Mouse (Mus musculus): Measurements from ENCODE around the gene Ilk. TPM values are rescaled to one million over a fixed set of nuclear protein-coding genes. Genes with fewer than 3 reads are reported as not detected.
A peak's percentile ranks its signal among the peaks of the same experiment; 100 is the strongest.

Ilk gene
- polyA plus RNA-seq, 1 experiment from 2014 or later = 182 TPM

DNA sequence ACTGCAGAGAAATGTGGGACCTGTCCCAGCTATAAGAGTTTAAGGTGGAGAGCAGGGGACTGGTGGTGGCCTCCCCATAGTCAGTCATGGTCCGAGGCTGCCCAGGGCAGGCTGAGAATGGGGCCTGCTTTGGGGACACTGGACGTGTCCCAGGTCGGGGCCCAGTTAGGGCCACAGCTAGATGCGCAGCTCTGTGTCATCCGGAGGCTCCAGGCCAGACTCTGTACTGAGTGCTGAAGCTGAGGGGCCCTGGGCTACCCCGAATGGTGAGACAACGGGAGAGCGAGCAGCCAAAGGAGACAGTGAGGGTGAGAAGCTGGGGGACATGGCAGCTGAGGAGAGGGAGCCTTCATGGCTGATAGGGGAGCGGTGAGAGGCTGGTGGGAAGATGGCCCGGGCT lies 16.9 kb downstream of the Ilk start:
- H3K27me3 ChIP-seq (ENCODE audit: control insufficient read depth, insufficient read depth, low read length) = no peaks in the 10 kb centered on the region
- 88% methylated on average over 10 of the region's 10 CpGs for WGBS
- H3K36me3 ChIP-seq (ENCODE audit: control insufficient read depth, insufficient read depth, low read length) = peaks cover 60% of the 10 kb centered on the region
- no peak overlapping the region for H3K9ac ChIP-seq (replicated peaks; ENCODE audit: low read depth, low read length)
- no peak overlapping the region; the same call in 1 of the 2 replicates for H3K27ac ChIP-seq (ENCODE audit: low read depth, low read length)
- H3K4me1 ChIP-seq (ENCODE audit: control insufficient read depth, insufficient read depth, low read length) = 0 out of 2 replicates have a peak, but pooled peaks cover 12% of the 10 kb centered on the region
- no peak overlapping the region for H3K4me3 ChIP-seq (ENCODE audit: low read depth, low read length)
- H3K4me2 ChIP-seq (ENCODE audit: low read depth, low read length) = no peak overlapping the region
- no peaks in the 10 kb centered on the region for H3K9me3 ChIP-seq (ENCODE audit: control insufficient read depth, low read length)
- ATAC-seq (ENCODE audit: low read depth) = no peak; the same call in 1 of the 2 replicates

DNA sequence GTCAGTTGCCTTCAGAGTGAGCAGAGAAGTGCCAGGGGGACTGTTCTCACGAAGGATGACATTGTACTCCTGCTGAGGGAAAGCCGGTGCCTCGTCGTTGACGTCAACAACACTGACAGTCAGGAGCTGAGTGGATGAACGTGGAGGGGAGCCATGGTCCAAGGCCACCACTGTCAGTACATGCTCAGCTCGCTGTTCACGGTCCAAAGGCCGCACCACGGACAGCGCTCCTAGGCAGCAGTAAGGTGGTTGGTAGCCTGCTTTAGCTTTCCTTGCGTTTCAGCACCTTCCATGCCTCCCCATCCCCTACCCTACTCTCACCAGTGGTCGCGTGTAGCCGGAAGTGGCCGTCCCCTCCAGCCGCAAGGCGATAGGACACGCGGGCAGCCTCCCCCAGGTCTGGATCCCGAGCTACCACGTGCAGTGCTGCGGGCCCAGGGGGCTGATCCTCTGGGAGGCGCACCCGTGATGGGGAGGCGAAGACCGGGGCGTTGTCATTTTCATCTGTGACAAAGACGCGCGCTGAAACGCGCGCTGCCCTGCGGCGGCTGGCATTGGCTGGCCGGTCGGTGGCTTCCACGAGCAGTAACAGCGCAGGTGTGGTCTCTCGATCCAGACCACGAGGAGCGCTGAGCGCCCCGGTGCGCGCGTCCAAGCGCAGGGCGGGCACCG lies 25.6 kb downstream of the Ilk start:
- Histone ChIP-seq H3K4me3 (ENCODE audit: low read depth, low read length) (no peak overlapping the region), H3K27me3 (ENCODE audit: control insufficient read depth, insufficient read depth, low read length) (no peaks in the 10 kb centered on the region), H3K9ac (replicated peaks; ENCODE audit: low read depth, low read length) (no peak overlapping the region), H3K36me3 (ENCODE audit: control insufficient read depth, insufficient read depth, low read length) (peaks cover 85% of the 10 kb centered on the region), H3K4me2 (ENCODE audit: low read depth, low read length) (no peak overlapping the region), H3K4me1 (ENCODE audit: control insufficient read depth, insufficient read depth, low read length) (no peaks in the 10 kb centered on the region), H3K27ac (ENCODE audit: low read depth, low read length) (no peak overlapping the region), H3K9me3 (ENCODE audit: control insufficient read depth, low read length) (no peaks in the 10 kb centered on the region)
- WGBS = 22% methylated on average over 51 of the region's 51 CpGs
- no peak for ATAC-seq (ENCODE audit: low read depth)

DNA sequence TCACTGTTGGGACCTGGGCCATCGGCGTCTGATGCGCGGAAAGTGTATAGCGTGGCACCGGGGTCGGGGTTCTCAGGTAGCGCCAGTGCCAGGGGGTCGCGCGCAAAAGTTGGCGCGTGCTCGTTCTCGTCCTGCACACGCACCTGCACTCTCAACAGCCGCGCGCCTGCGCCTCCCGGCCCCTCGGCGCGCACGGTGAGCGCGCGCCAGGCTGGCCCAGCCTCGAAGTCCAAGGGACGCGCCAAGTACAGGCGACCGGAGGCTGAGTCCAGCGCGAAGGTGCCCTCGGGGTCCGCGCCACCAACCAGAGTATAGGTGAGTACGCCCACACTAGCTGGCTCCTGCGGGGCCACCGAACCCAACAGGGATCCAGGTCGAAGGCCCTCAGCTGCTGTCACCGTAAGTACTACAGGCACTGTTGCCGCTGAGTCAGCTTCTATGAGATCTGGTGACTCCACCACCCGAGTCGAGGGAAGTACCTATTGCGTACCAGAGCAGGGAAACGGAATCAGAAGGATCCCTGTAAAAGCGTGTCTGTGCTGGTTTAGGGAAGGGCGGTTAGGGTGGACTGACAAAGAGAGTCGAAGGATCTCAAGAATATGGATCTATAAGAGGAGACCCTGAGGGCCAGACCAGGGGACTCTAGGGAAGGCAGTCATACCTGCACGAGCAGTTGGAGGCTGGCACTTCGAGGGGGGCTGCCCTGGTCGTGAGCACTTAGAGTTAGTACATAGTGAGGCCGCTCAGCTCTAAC lies 26.3 kb downstream of the Ilk start:
- no peak overlapping the region for H3K27ac ChIP-seq (ENCODE audit: low read depth, low read length)
- no peak overlapping the region for H3K4me2 ChIP-seq (ENCODE audit: low read depth, low read length)
- peaks cover 85% of the 10 kb centered on the region for H3K36me3 ChIP-seq (ENCODE audit: control insufficient read depth, insufficient read depth, low read length)
- H3K4me3 ChIP-seq (ENCODE audit: low read depth, low read length) = no peak overlapping the region
- ATAC-seq (ENCODE audit: low read depth) = peak; percentile 9; the same call in 1 of the 2 replicates
- H3K9me3 ChIP-seq (ENCODE audit: control insufficient read depth, low read length) = no peaks in the 10 kb centered on the region
- H3K27me3 ChIP-seq (ENCODE audit: control insufficient read depth, insufficient read depth, low read length) = no peaks in the 10 kb centered on the region
- no peak overlapping the region for H3K9ac ChIP-seq (replicated peaks; ENCODE audit: low read depth, low read length)
- peaks cover 3% of the 10 kb centered on the region for H3K4me1 ChIP-seq (ENCODE audit: control insufficient read depth, insufficient read depth, low read length)
- WGBS = 19% methylated on average over 55 of the region's 55 CpGs

DNA sequence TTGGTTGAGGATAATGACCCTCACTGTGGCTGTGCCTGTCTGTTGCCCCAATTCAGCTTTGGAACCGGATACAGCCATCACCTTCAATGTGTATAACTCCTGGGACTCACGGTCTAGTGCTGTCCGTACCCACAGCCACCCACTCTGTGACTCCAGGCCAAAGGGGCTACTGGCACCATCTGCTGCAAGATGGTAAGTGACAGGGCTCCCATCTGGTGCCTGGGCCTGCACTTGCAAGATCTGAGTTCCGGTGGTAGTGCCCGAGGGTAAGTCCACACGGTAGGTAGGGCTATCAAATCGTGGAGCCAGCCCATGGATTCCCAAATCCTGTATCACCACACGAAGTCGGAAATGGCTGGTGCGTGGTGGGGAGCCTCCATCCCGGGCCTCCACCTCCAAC lies 27.9 kb downstream of the Ilk start:
- H3K9ac ChIP-seq (replicated peaks; ENCODE audit: low read depth, low read length) = no peak overlapping the region
- peaks cover 76% of the 10 kb centered on the region for H3K36me3 ChIP-seq (ENCODE audit: control insufficient read depth, insufficient read depth, low read length)
- ATAC-seq (ENCODE audit: low read depth) = no peak
- H3K4me2 ChIP-seq (ENCODE audit: low read depth, low read length) = no peak overlapping the region
- no peaks in the 10 kb centered on the region for H3K9me3 ChIP-seq (ENCODE audit: control insufficient read depth, low read length)
- H3K4me3 ChIP-seq (ENCODE audit: low read depth, low read length) = no peak overlapping the region
- no peak overlapping the region for H3K27ac ChIP-seq (ENCODE audit: low read depth, low read length)
- WGBS = 84% methylated on average over 11 of the region's 11 CpGs
- H3K27me3 ChIP-seq (ENCODE audit: control insufficient read depth, insufficient read depth, low read length) = no peaks in the 10 kb centered on the region
- peaks cover 11% of the 10 kb centered on the region for H3K4me1 ChIP-seq (ENCODE audit: control insufficient read depth, insufficient read depth, low read length)

DNA sequence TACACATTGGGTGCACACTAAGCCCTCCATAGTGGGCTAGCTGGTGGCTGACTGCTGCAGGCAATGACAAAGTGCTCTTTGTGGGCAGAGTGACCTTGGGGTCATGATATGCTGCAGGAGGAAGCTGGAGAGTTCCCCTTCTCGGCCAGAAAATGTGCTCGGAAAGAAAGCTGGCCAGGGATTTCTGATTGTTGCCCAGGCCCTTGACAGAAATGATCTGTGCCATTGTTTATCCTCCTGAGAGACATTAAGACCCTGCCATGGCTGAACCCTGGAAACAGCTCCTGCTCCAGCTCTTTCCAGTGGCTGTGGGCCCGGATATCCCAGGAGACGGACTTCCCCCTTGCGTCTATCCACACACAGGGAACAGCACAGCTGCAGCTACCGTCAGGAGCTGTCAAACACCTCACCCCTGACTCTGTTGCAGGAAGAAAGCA lies 31.4 kb downstream of the Ilk start:
- 16% methylated on average over 6 of the region's 6 CpGs for WGBS
- Histone ChIP-seq H3K4me3 (ENCODE audit: low read depth, low read length) (no peak overlapping the region), H3K9ac (replicated peaks; ENCODE audit: low read depth, low read length) (no peak overlapping the region), H3K9me3 (ENCODE audit: control insufficient read depth, low read length) (no peaks in the 10 kb centered on the region), H3K27me3 (ENCODE audit: control insufficient read depth, insufficient read depth, low read length) (no peaks in the 10 kb centered on the region), H3K4me1 (ENCODE audit: control insufficient read depth, insufficient read depth, low read length) (peaks cover 19% of the 10 kb centered on the region), H3K27ac (ENCODE audit: low read depth, low read length) (peak overlapping the region; percentile 40), H3K4me2 (ENCODE audit: low read depth, low read length) (no peak overlapping the region), H3K36me3 (ENCODE audit: control insufficient read depth, insufficient read depth, low read length) (peaks cover 83% of the 10 kb centered on the region)
- ATAC-seq (ENCODE audit: low read depth) = peak; percentile 5; the same call in 1 of the 2 replicates

DNA sequence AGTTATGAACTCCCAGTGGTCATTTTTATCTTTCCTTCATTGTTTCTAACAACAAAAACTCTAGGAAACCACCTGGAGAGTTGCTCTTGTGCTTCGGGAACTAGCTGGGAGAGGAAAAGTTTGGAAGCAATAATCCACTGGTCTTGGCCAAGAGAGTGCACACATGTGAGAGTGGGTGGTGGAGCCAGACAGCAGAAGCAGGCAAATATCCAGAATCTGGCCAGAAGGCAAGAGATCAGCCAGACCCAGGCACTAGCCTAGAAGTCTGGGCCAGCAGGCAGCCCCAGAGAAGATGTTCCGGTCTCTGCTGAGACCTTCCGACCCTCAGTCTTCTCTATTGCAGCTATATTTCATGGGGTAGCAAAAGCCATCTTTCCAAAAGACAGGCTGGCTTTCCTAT lies 33.6 kb downstream of the Ilk start:
- WGBS = 94% methylated on average over 3 of the region's 3 CpGs
- H3K9ac ChIP-seq (replicated peaks; ENCODE audit: low read depth, low read length) = no peak overlapping the region
- no peak overlapping the region for H3K27ac ChIP-seq (ENCODE audit: low read depth, low read length)

DNA sequence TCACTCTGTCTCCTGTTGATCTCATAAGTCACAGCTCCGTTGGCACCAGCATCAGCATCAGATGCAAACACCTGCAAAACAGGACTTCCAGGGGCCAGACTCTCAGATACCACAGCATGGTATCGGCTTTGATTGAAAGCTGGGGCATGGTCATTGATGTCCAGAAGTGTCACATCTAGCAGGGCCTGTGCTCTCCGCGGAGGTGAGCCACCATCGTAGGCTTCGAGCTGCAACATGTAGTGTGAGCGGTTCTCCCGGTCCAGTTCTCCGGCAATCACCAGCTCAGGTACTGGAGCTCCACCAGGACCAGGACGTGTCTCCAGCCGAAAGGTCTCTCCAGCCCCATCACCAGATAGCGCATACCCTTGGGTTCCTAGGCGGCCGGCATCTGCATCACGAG lies 35.9 kb downstream of the Ilk start:
- 97% methylated on average over 15 of the region's 15 CpGs for WGBS
- H3K36me3 ChIP-seq (ENCODE audit: control insufficient read depth, insufficient read depth, low read length) = peaks cover 50% of the 10 kb centered on the region
- ATAC-seq (ENCODE audit: low read depth) = no peak

More for the DNA sequence above, 33.6 kb downstream of the Ilk start:
- Histone ChIP-seq H3K9me3 (ENCODE audit: control insufficient read depth, low read length) (no peaks in the 10 kb centered on the region), H3K4me3 (ENCODE audit: low read depth, low read length) (no peak overlapping the region), H3K4me2 (ENCODE audit: low read depth, low read length) (no peak overlapping the region), H3K36me3 (ENCODE audit: control insufficient read depth, insufficient read depth, low read length) (peaks cover 68% of the 10 kb centered on the region), H3K4me1 (ENCODE audit: control insufficient read depth, insufficient read depth, low read length) (peaks cover 19% of the 10 kb centered on the region), H3K27me3 (ENCODE audit: control insufficient read depth, insufficient read depth, low read length) (no peaks in the 10 kb centered on the region)
- no peak for ATAC-seq (ENCODE audit: low read depth)

DNA sequence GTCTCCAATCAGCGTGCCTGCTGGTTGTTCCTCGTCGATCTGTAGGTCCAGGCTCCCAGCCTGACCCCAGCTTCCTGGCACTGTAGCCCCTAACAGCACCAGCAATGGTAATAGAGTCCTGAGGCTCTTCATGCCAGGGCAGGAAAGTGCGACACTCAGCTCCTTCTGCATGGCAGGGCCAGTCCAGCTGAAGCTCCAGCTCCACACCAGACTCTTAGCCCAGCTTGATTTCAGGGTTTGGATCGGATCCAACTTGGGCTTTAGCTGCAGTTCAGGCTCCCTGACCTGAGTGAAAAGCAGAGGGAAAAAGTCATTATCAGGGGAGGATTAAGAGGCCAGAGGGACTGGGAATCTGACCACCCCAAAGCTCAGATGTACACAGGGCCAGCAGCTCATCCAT lies 36.6 kb downstream of the Ilk start:
- no peaks in the 10 kb centered on the region for H3K27me3 ChIP-seq (ENCODE audit: control insufficient read depth, insufficient read depth, low read length)
- no peak overlapping the region for H3K4me2 ChIP-seq (ENCODE audit: low read depth, low read length)
- H3K36me3 ChIP-seq (ENCODE audit: control insufficient read depth, insufficient read depth, low read length) = peaks cover 43% of the 10 kb centered on the region
- H3K27ac ChIP-seq (ENCODE audit: low read depth, low read length) = no peak overlapping the region
- no peak for ATAC-seq (ENCODE audit: low read depth)
- no peak overlapping the region for H3K9ac ChIP-seq (replicated peaks; ENCODE audit: low read depth, low read length)
- peaks cover 24% of the 10 kb centered on the region for H3K4me1 ChIP-seq (ENCODE audit: control insufficient read depth, insufficient read depth, low read length)
- WGBS = 86% methylated on average over 5 of the region's 5 CpGs
- H3K9me3 ChIP-seq (ENCODE audit: control insufficient read depth, low read length) = no peaks in the 10 kb centered on the region
- H3K4me3 ChIP-seq (ENCODE audit: low read depth, low read length) = no peak overlapping the region

More for the DNA sequence above, 35.9 kb downstream of the Ilk start:
- no peaks in the 10 kb centered on the region for H3K9me3 ChIP-seq (ENCODE audit: control insufficient read depth, low read length)
- H3K4me1 ChIP-seq (ENCODE audit: control insufficient read depth, insufficient read depth, low read length) = peaks cover 23% of the 10 kb centered on the region
- no peak overlapping the region for H3K4me2 ChIP-seq (ENCODE audit: low read depth, low read length)
- H3K27me3 ChIP-seq (ENCODE audit: control insufficient read depth, insufficient read depth, low read length) = no peaks in the 10 kb centered on the region
- H3K27ac ChIP-seq (ENCODE audit: low read depth, low read length) = no peak overlapping the region
- no peak overlapping the region for H3K9ac ChIP-seq (replicated peaks; ENCODE audit: low read depth, low read length)
- H3K4me3 ChIP-seq (ENCODE audit: low read depth, low read length) = no peak overlapping the region

DNA sequence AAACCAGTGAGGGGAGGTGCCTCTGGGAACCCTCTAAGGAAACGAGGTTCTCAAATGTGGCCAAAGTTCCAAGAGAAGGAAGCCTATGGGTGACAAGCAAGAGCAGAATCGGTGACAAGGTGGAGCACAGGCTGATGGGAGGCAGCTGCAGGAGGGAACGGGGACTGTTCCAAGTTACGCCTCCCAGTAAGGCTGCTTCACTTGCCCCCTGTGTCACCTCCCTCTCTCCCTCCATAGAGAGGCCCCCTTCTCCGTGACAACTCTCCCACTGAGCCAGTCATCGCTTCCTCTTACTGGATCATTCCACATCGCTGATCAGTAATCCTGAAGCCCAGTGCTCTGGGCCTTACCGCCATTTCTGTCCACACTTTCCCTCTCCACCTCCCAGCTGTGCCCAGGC lies 38.3 kb downstream of the Ilk start:
- Histone ChIP-seq H3K9me3 (ENCODE audit: control insufficient read depth, low read length) (no peaks in the 10 kb centered on the region), H3K4me3 (ENCODE audit: low read depth, low read length) (no peak overlapping the region), H3K36me3 (ENCODE audit: control insufficient read depth, insufficient read depth, low read length) (peaks cover 40% of the 10 kb centered on the region), H3K9ac (replicated peaks; ENCODE audit: low read depth, low read length) (no peak overlapping the region), H3K4me1 (ENCODE audit: control insufficient read depth, insufficient read depth, low read length) (peaks cover 32% of the 10 kb centered on the region), H3K4me2 (ENCODE audit: low read depth, low read length) (no peak overlapping the region), H3K27me3 (ENCODE audit: control insufficient read depth, insufficient read depth, low read length) (no peaks in the 10 kb centered on the region), H3K27ac (ENCODE audit: low read depth, low read length) (no peak overlapping the region)
- no peak for ATAC-seq (ENCODE audit: low read depth)
- 44% methylated on average over 8 of the region's 8 CpGs for WGBS
